14 mouse cellular contexts compared by ENCODE assay signal in the genomic region with DNA sequence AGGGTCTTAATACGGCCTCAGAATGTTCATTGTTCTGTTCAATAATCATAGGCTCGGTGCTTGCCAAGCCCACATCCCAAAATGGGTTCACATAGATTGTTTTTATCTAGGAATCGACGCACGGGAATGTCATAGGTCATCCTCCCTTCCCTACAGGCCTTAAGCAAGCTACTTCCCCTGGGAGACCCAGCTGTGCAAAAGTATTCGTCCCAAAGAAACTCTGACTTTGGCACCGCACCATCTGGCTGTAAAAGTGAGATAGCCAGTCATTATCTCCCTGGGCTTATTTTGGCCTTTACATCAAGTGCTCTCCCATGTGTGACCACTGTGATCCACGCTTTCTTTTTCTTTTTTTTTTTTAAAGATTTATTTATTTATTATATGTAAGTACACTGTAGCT.
"Had no signal": no experiment of that assay in that cellular context is flagged by ENCODE, and none has a peak within 500 bp of the region (broad histone marks: within the 10 kb centered on the region; RNA-seq: fewer than 3 reads in every experiment).

No protein-coding gene starts in this region.

- H3K36me3 ChIP-seq: neural tube, embryonic 15.5 days had no signal

- H3K4me3 ChIP-seq: liver, embryonic 12.5 days; midbrain, embryonic 10.5 days; myocyte; neural tube, embryonic 15.5 days had no signal

- ATAC-seq: liver, embryonic 12.5 days had no signal

- H3K27ac ChIP-seq: liver, embryonic 12.5 days; midbrain, embryonic 10.5 days; neural tube, embryonic 15.5 days; stomach, postnatal 0 days had no signal

- H3K27me3 ChIP-seq: liver, embryonic 12.5 days; neural tube, embryonic 15.5 days had no signal

- H3K9me3 ChIP-seq: liver, embryonic 12.5 days; midbrain, embryonic 10.5 days; neural tube, embryonic 15.5 days had no signal

- H3K9ac ChIP-seq: liver, embryonic 12.5 days; lung, embryonic 14.5 days; neural tube, embryonic 15.5 days had no signal

- DNase-seq: kidney, postnatal 36 days; layer of hippocampus, adult 9-11 months; lung, embryonic 14.5 days; lung, postnatal 10 days; lung, postnatal 4 days; midbrain, embryonic 14.5 days; right cerebral cortex, adult 18-20 months; right cerebral cortex, postnatal 25 days; thymus, postnatal 4 days had no signal

- H3K4me2 ChIP-seq: liver, embryonic 12.5 days; lung, embryonic 14.5 days; neural tube, embryonic 15.5 days had no signal
